Mouse (Mus musculus): ENCODE results near the gene Sept9.

Gene Sept9

GRCm38 (mm10) chr11:117175472-117175871, 24.0 kb upstream of the Sept9 start:
- DNase-seq (ENCODE audit: low read depth, low spot score) = no peak

- peak; percentile 51 for DNase-seq (ENCODE audit: low read depth, low spot score)
Observed at GRCm38 (mm10) chr11:117176304-117176703, 23.2 kb upstream of the Sept9 start.

- no peak for DNase-seq (ENCODE audit: low read depth, low spot score)
Observed at GRCm38 (mm10) chr11:117176900-117177299, 22.6 kb upstream of the Sept9 start.

- peak; percentile 91 for DNase-seq (ENCODE audit: low read depth, low spot score)
Observed at GRCm38 (mm10) chr11:117177303-117177979, 22.0 kb upstream of the Sept9 start.

GRCm38 (mm10) chr11:117179902-117180301, 19.6 kb upstream of the Sept9 start:
- no peak for DNase-seq (ENCODE audit: low read depth, low spot score)

GRCm38 (mm10) chr11:117182808-117183207, 16.7 kb upstream of the Sept9 start:
- DNase-seq (ENCODE audit: low read depth, low spot score) = no peak

- DNase-seq (ENCODE audit: low read depth, low spot score) = no peak
Observed at GRCm38 (mm10) chr11:117183299-117183698, 16.2 kb upstream of the Sept9 start.

GRCm38 (mm10) chr11:117183841-117184240, 15.6 kb upstream of the Sept9 start:
- DNase-seq (ENCODE audit: low read depth, low spot score) = no peak

GRCm38 (mm10) chr11:117185076-117185933, 14.2 kb upstream of the Sept9 start:
- DNase-seq (ENCODE audit: low read depth, low spot score) = no peak

GRCm38 (mm10) chr11:117191524-117191923, 7.9 kb upstream of the Sept9 start:
- no peak for DNase-seq (ENCODE audit: low read depth, low spot score)

GRCm38 (mm10) chr11:117194475-117194937, 5.0 kb upstream of the Sept9 start:
- DNase-seq (ENCODE audit: low read depth, low spot score) = no peak

- DNase-seq (ENCODE audit: low read depth, low spot score) = no peak
Observed at GRCm38 (mm10) chr11:117195616-117196015, 3.8 kb upstream of the Sept9 start.

- no peak for DNase-seq (ENCODE audit: low read depth, low spot score)
Observed at GRCm38 (mm10) chr11:117196681-117197080, 2.8 kb upstream of the Sept9 start.

- DNase-seq (ENCODE audit: low read depth, low spot score) = no peak
Observed at GRCm38 (mm10) chr11:117198122-117198521, 1.3 kb upstream of the Sept9 start.

- DNase-seq (ENCODE audit: low read depth, low spot score) = no peak
Observed at GRCm38 (mm10) chr11:117201846-117202245, 2.4 kb downstream of the Sept9 start.

GRCm38 (mm10) chr11:117204606-117205005, 5.1 kb downstream of the Sept9 start:
- DNase-seq (ENCODE audit: low read depth, low spot score) = no peak

GRCm38 (mm10) chr11:117205042-117205441, 5.6 kb downstream of the Sept9 start:
- DNase-seq (ENCODE audit: low read depth, low spot score) = no peak

GRCm38 (mm10) chr11:117205447-117205846, 6.0 kb downstream of the Sept9 start:
- no peak for DNase-seq (ENCODE audit: low read depth, low spot score)

GRCm38 (mm10) chr11:117207436-117207835, 8.0 kb downstream of the Sept9 start:
- no peak for DNase-seq (ENCODE audit: low read depth, low spot score)

- DNase-seq (ENCODE audit: low read depth, low spot score) = no peak
Observed at GRCm38 (mm10) chr11:117208151-117208673, 8.8 kb downstream of the Sept9 start.

- DNase-seq (ENCODE audit: low read depth, low spot score) = no peak
Observed at GRCm38 (mm10) chr11:117216713-117217112, 17.3 kb downstream of the Sept9 start.

- no peak for DNase-seq (ENCODE audit: low read depth, low spot score)
Observed at GRCm38 (mm10) chr11:117218070-117218469, 18.6 kb downstream of the Sept9 start.

- DNase-seq (ENCODE audit: low read depth, low spot score) = no peak
Observed at GRCm38 (mm10) chr11:117218498-117218897, 19.0 kb downstream of the Sept9 start.

Measured in retina, postnatal 7 days (tissue).